Mouse (Mus musculus): ENCODE results near the gene Kcnf1.

- TF ChIP-seq POLR2A (IDR thresholded peaks at IDR 0.05; ENCODE audit: insufficient read depth, low read depth, low read length) (no peak), CTCF (IDR thresholded peaks at IDR 0.05) (no peak), EP300 (IDR thresholded peaks at IDR 0.05; ENCODE audit: insufficient read depth, low read depth, low read length) (no peak)
These were observed 46.4 kb upstream of the Kcnf1 start for GRCm38 (mm10) chr12:17223050-17223449.
